8 mouse cellular contexts compared by ENCODE assay signal in the genomic region with DNA sequence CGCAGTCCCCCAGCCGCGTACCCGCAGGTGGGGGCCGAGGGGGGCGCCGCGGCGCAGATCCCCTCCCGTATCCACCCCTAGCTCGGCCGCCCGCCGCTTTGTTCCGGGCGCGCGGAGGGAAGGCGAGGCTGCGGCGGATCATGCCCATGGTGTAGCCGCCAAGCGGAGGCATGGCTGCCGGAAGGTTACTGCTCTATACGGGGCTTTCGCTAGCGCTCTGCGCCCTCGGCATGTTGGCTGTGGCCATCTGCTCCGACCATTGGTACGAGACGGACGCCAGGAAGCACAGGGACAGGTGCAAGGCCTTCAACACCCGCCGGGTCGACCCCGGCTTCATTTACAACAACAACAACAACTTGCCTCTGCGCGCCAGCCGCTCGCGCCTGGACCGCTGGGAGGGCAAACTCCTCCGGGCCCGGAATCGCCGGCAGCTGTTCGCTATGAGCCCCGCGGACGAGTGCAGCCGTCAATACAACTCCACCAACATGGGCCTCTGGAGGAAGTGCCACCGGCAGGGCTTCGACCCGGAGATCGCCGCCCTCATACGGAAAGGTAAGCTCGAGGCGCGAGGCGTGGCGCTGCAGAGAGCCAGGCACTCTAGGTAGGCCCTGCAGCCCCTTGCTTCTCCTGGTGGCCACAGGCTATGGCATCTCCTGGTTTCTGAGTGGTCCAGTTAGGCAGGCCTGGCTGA. TPM values are rescaled to one million over a fixed set of nuclear protein-coding genes. Genes with fewer than 3 reads are reported as not detected.
A peak's percentile ranks its signal among the peaks of the same experiment; 100 is the strongest.
DNase-seq lines count a peak whose midpoint lies in the region; ATAC-seq lines count a peak whose summit lies in the region.

TSS of gene Tmem178b (plus strand) at position 371 of the 691 bp plus-strand sequence.

- no peaks in the 10 kb centered on the region for H3K36me3 ChIP-seq in forebrain, embryonic 11.5 days (ENCODE audit: control insufficient read depth, insufficient read depth, low read length)
- no peaks in the 10 kb centered on the region for H3K36me3 ChIP-seq in hindbrain, embryonic 14.5 days (replicated peaks; ENCODE audit: control insufficient read depth, insufficient read depth)
- H3K36me3 ChIP-seq in midbrain, embryonic 16.5 days (ENCODE audit: control insufficient read depth, insufficient read depth, low read length) = no peaks in the 10 kb centered on the region

- no peak for ATAC-seq in CD4-positive, CD25-positive, alpha-beta regulatory T cell, adult 4 months
- ATAC-seq in forebrain, embryonic 11.5 days (replicated peaks; ENCODE audit: low FRiP score) = peak; percentile 40
- peak; percentile 19 for ATAC-seq in hindbrain, embryonic 14.5 days (ENCODE audit: low FRiP score)
- ATAC-seq in midbrain, embryonic 16.5 days = peak; percentile 21; the same call in 1 of the 2 replicates

- H3K4me3 ChIP-seq in brown adipose tissue, adult 24 weeks (ENCODE audit: insufficient read depth, low read depth, low read length) = peak within 1 kb of the TSS; percentile 61
- H3K4me3 ChIP-seq in forebrain, embryonic 11.5 days (ENCODE audit: low read depth, low read length) = peak within 1 kb of the TSS; percentile 60
- peak within 1 kb of the TSS; percentile 79 for H3K4me3 ChIP-seq in hindbrain, embryonic 14.5 days (replicated peaks; ENCODE audit: low read length)
- H3K4me3 ChIP-seq in midbrain, embryonic 16.5 days (ENCODE audit: low read depth, low read length) = peak within 1 kb of the TSS; percentile 85

- peak within 1 kb of the TSS; percentile 100 for H3K4me2 ChIP-seq in forebrain, embryonic 11.5 days (ENCODE audit: low read depth, low read length, severe bottlenecking)
- H3K4me2 ChIP-seq in hindbrain, embryonic 14.5 days (replicated peaks) = peak within 1 kb of the TSS; percentile 89
- peak within 1 kb of the TSS; percentile 90 for H3K4me2 ChIP-seq in midbrain, embryonic 16.5 days (ENCODE audit: low read length)

- no peaks in the 10 kb centered on the region for H3K4me1 ChIP-seq in brown adipose tissue, adult 24 weeks (ENCODE audit: control insufficient read depth, insufficient read depth, insufficient read length, low read length)
- H3K4me1 ChIP-seq in forebrain, embryonic 11.5 days (replicated peaks; ENCODE audit: control insufficient read depth, insufficient read depth, low read length) = peaks cover 2% of the 10 kb centered on the region; the same call in 1 of the 2 replicates
- peaks cover 31% of the 10 kb centered on the region for H3K4me1 ChIP-seq in hindbrain, embryonic 14.5 days (replicated peaks; ENCODE audit: control insufficient read depth, insufficient read depth, low read length)
- H3K4me1 ChIP-seq in midbrain, embryonic 16.5 days (ENCODE audit: control insufficient read depth, insufficient read depth, low read length) = peaks cover 27% of the 10 kb centered on the region

- peak; percentile 2 for DNase-seq in CD4-positive, CD25-positive, alpha-beta regulatory T cell, adult 2 months (ENCODE audit: low read depth, low spot score)
- peak; percentile 79 for DNase-seq in forebrain, embryonic 11.5 days (ENCODE audit: low spot score)
- DNase-seq in hindbrain, embryonic 14.5 days (ENCODE audit: low spot score) = peak; percentile 46
- DNase-seq in left cerebral cortex, postnatal 10 days (ENCODE audit: extremely low spot score in 1 of 2, low spot score in 2 of 2) = peak; percentile 27 to 52
- no peak for DNase-seq in urinary bladder, postnatal 36 days (ENCODE audit: low spot score in 2 of 2)

- H3K27ac ChIP-seq in brown adipose tissue, adult 24 weeks (replicated peaks; ENCODE audit: low read depth, low read length) = no peak within 1 kb of the TSS
- H3K27ac ChIP-seq in forebrain, embryonic 11.5 days (ENCODE audit: low read depth, low read length) = peak within 1 kb of the TSS; percentile 37
- peak within 1 kb of the TSS; percentile 94 for H3K27ac ChIP-seq in hindbrain, embryonic 14.5 days
- peak within 1 kb of the TSS; percentile 99 for H3K27ac ChIP-seq in midbrain, embryonic 16.5 days (ENCODE audit: low read length)

- no peaks in the 10 kb centered on the region; the same call in 1 of the 2 replicates for H3K27me3 ChIP-seq in forebrain, embryonic 11.5 days (ENCODE audit: control insufficient read depth, insufficient read depth, low read length)
- no peaks in the 10 kb centered on the region for H3K27me3 ChIP-seq in hindbrain, embryonic 14.5 days (ENCODE audit: control insufficient read depth, insufficient read depth, low read length)
- H3K27me3 ChIP-seq in midbrain, embryonic 16.5 days (ENCODE audit: control insufficient read depth, insufficient read depth, low read depth, low read length) = no peaks in the 10 kb centered on the region

- H3K9ac ChIP-seq in forebrain, embryonic 11.5 days (ENCODE audit: low read length) = peak within 1 kb of the TSS; percentile 81
- H3K9ac ChIP-seq in hindbrain, embryonic 14.5 days = peak within 1 kb of the TSS; percentile 90
- H3K9ac ChIP-seq in midbrain, embryonic 16.5 days (ENCODE audit: low read depth, low read length) = peak within 1 kb of the TSS; percentile 96

- WGBS in forebrain, embryonic 11.5 days = 0% methylated on average over 63 of the region's 63 CpGs
- WGBS in hindbrain, embryonic 14.5 days = under 1% methylated on average over 63 of the region's 63 CpGs
- under 1% methylated on average over 62 of the region's 63 CpGs for WGBS in midbrain, embryonic 16.5 days

- intact Hi-C loops in left cerebral cortex, postnatal 10 days (cut with DNase I) = loop anchor here (2.0 to 5.0 kb wide), 3 partner anchors 364 to 519 kb away; no protein-coding TSS in a partner anchor

- H3K9me3 ChIP-seq in forebrain, embryonic 11.5 days (ENCODE audit: control insufficient read depth, low read length) = no peaks in the 10 kb centered on the region
- no peaks in the 10 kb centered on the region for H3K9me3 ChIP-seq in hindbrain, embryonic 14.5 days (ENCODE audit: control insufficient read depth, low read length)
- no peaks in the 10 kb centered on the region for H3K9me3 ChIP-seq in midbrain, embryonic 16.5 days (replicated peaks; ENCODE audit: control insufficient read depth, low read length, poor library complexity, severe bottlenecking)

RNA-seq across cellular contexts. Expression of gene Tmem178b, which starts in this region (rescaled TPM):
- polyA plus RNA-seq in CD4-positive, CD25-positive, alpha-beta regulatory T cell, adult 4 months (2017; shearing (Covaris generic)) = under 1 TPM in 1 of 2 experiments, not detected in 1; 0.13 TPM
- polyA plus RNA-seq in brown adipose tissue, adult 24 weeks (2012; ENCODE audit: insufficient read depth, insufficient read length, missing spikeins) = 2.2 and 3.3 TPM in 2 replicates
- polyA plus RNA-seq in forebrain, embryonic 11.5 days (2014; fragmentation: Nextera tagmentation; extraction: Ambion mirVana) = 7.2 and 7.4 TPM in 2 replicates
- 40.8 and 43.8 TPM in 2 replicates for polyA plus RNA-seq in hindbrain, embryonic 14.5 days (2014; fragmentation: Nextera tagmentation; extraction: Ambion mirVana)
- total RNA-seq in left cerebral cortex, postnatal 10 days (2021) = 100 to 1,000 TPM; 408 to 421 TPM
- polyA plus RNA-seq in midbrain, embryonic 16.5 days (2015; fragmentation: Nextera tagmentation; extraction: Ambion mirVana) = 32.8 and 36.2 TPM in 2 replicates

Comparison
In these comparisons a context has a peak if more than half of its experiments do, and no peak if none do; other contexts are left out.
1. DNase-seq: peak in CD4-positive, CD25-positive, alpha-beta regulatory T cell, adult 2 months (single experiment), forebrain, embryonic 11.5 days (single experiment), hindbrain, embryonic 14.5 days (single experiment) and left cerebral cortex, postnatal 10 days (2 of 2); none in urinary bladder, postnatal 36 days (0 of 2).
2. Peak in every context shown above with its lines, with median percentiles within 50 percentile points of each other: H3K4me3 ChIP-seq, H3K4me2 ChIP-seq and H3K9ac ChIP-seq.